ENCODE assay signal across 8 mouse cellular contexts in genomic region chr5:35728344-35728956, GRCm38 (mm10). TPM values are rescaled to one million over a fixed set of nuclear protein-coding genes. Genes with fewer than 3 reads are reported as not detected.
DNase-seq lines count a peak whose midpoint lies in the region; ATAC-seq and TF ChIP-seq lines count a peak whose summit lies in the region.

No protein-coding gene starts in this region.

- H3K4me3 ChIP-seq in kidney, postnatal 0 days (replicated peaks; ENCODE audit: low read depth, low read length), result peak overlapping the region; percentile 22
- peak overlapping the region; percentile 70 for H3K4me3 ChIP-seq in brown adipose tissue, adult 24 weeks (ENCODE audit: insufficient read depth, low read depth, low read length)
- H3K4me3 ChIP-seq in heart, postnatal 0 days (ENCODE audit: low read depth, low read length), result peak overlapping the region; percentile 36
- peak overlapping the region; percentile 42 for H3K4me3 ChIP-seq in liver, postnatal 0 days (ENCODE audit: low read depth, low read length)

- no peaks in the 10 kb centered on the region for H3K27me3 ChIP-seq in kidney, postnatal 0 days (ENCODE audit: insufficient read depth, low read length)
- no peaks in the 10 kb centered on the region for H3K27me3 ChIP-seq in heart, postnatal 0 days (ENCODE audit: control insufficient read depth, insufficient read depth, low read length)
- H3K27me3 ChIP-seq in liver, postnatal 0 days (ENCODE audit: insufficient read depth, low read length), result no peaks in the 10 kb centered on the region

- H3K9me3 ChIP-seq in kidney, postnatal 0 days (replicated peaks; ENCODE audit: low read length), result no peaks in the 10 kb centered on the region
- H3K9me3 ChIP-seq in heart, postnatal 0 days (replicated peaks; ENCODE audit: control insufficient read depth, low read length), result no peaks in the 10 kb centered on the region
- H3K9me3 ChIP-seq in liver, postnatal 0 days (ENCODE audit: low read length), result no peaks in the 10 kb centered on the region

- peak overlapping the region; percentile 43; the same call in 1 of the 2 replicates for H3K9ac ChIP-seq in kidney, postnatal 0 days (ENCODE audit: low read depth, low read length)
- H3K9ac ChIP-seq in heart, postnatal 0 days (replicated peaks; ENCODE audit: low read depth, low read length), result peak overlapping the region; percentile 43
- peak overlapping the region; percentile 59 for H3K9ac ChIP-seq in liver, postnatal 0 days (replicated peaks)

- TF ChIP-seq CTCF in kidney, postnatal 0 days (IDR thresholded peaks at IDR 0.05; ENCODE audit: low read depth), result no peak
- no peak for TF ChIP-seq CTCF in heart, postnatal 0 days (IDR thresholded peaks at IDR 0.05; ENCODE audit: low read depth)
- TF ChIP-seq CTCF in liver, postnatal 0 days (IDR thresholded peaks at IDR 0.05; ENCODE audit: low read depth), result no peak

- WGBS in kidney, postnatal 0 days, result 55% methylated on average over 12 of the region's 12 CpGs
- 45% methylated on average over 12 of the region's 12 CpGs for WGBS in heart, postnatal 0 days
- whole genome bisulfite sequencing in liver, postnatal 0 days (ENCODE audit: insufficient replicate concordance), result 42% methylated on average over 12 of the region's 12 CpGs

- peaks cover 9% of the 10 kb centered on the region; the same call in 1 of the 2 replicates for H3K4me1 ChIP-seq in kidney, postnatal 0 days (replicated peaks; ENCODE audit: insufficient read depth, low read length)
- peaks cover 35% of the 10 kb centered on the region for H3K4me1 ChIP-seq in brown adipose tissue, adult 24 weeks (ENCODE audit: control insufficient read depth, insufficient read depth, insufficient read length, low read length)
- H3K4me1 ChIP-seq in heart, postnatal 0 days (ENCODE audit: control insufficient read depth, insufficient read depth), result peaks cover 9% of the 10 kb centered on the region; the same call in 1 of the 2 replicates
- peaks cover 24% of the 10 kb centered on the region for H3K4me1 ChIP-seq in liver, postnatal 0 days (ENCODE audit: insufficient read depth)

- DNase-seq in kidney, postnatal 0 days (ENCODE audit: low spot score), result no peak
- no peak for DNase-seq in kidney, adult 11 months
- DNase-seq in heart, postnatal 0 days (ENCODE audit: low spot score), result no peak
- no peak for DNase-seq in liver, postnatal 0 days
- DNase-seq in spleen, postnatal 36 days (ENCODE audit: low spot score in 2 of 2), result no peak
- no peak for DNase-seq in B cell, adult 2 months
- no peak for DNase-seq in cerebellum, adult 8-10 months

- H3K36me3 ChIP-seq in kidney, postnatal 0 days (ENCODE audit: insufficient read depth, low read length), result no peaks in the 10 kb centered on the region
- no peaks in the 10 kb centered on the region for H3K36me3 ChIP-seq in heart, postnatal 0 days (replicated peaks; ENCODE audit: control insufficient read depth, insufficient read depth, low read length)
- 0 out of 2 replicates have a peak, but pooled peaks cover 2% of the 10 kb centered on the region for H3K36me3 ChIP-seq in liver, postnatal 0 days (replicated peaks; ENCODE audit: insufficient read depth, low read length)

- no peak for ATAC-seq in kidney, postnatal 0 days (replicated peaks; ENCODE audit: low FRiP score, low read depth)
- ATAC-seq in heart, postnatal 0 days (ENCODE audit: insufficient read depth, low read depth), result no peak
- ATAC-seq in liver, postnatal 0 days, result peak; percentile 33; the same call in 1 of the 2 replicates

- H3K27ac ChIP-seq in kidney, postnatal 0 days, result peak overlapping the region; percentile 94
- peak overlapping the region; percentile 95 for H3K27ac ChIP-seq in brown adipose tissue, adult 24 weeks (replicated peaks; ENCODE audit: low read depth, low read length)
- peak overlapping the region; percentile 85 for H3K27ac ChIP-seq in heart, postnatal 0 days (ENCODE audit: low read depth)
- H3K27ac ChIP-seq in liver, postnatal 0 days (ENCODE audit: low read depth), result peak overlapping the region; percentile 89

- no peak for TF ChIP-seq EP300 in heart, postnatal 0 days (IDR thresholded peaks at IDR 0.05; ENCODE audit: low read depth)
- no peak for TF ChIP-seq EP300 in liver, postnatal 0 days (IDR thresholded peaks at IDR 0.05; ENCODE audit: low read depth)

- peak overlapping the region; percentile 54 for H3K4me2 ChIP-seq in kidney, postnatal 0 days (ENCODE audit: low read length)
- peak overlapping the region; percentile 54 for H3K4me2 ChIP-seq in heart, postnatal 0 days (ENCODE audit: low read depth, low read length)
- H3K4me2 ChIP-seq in liver, postnatal 0 days (ENCODE audit: low read depth, low read length), result peak overlapping the region; percentile 65

RNA-seq across cellular contexts. Expression of gene Sh3tc1, which starts 11.3 kb away (rescaled TPM):
- 19.0 and 21.4 TPM in 2 replicates for polyA plus RNA-seq in kidney, postnatal 0 days (2015; fragmentation: Nextera tagmentation; extraction: Ambion mirVana)
- polyA plus RNA-seq in brown adipose tissue, adult 24 weeks (2012; ENCODE audit: insufficient read depth, insufficient read length, missing spikeins), result 16.6 and 17.9 TPM in 2 replicates
- total RNA-seq in heart, postnatal 0 days (2014; rRNA removed; ENCODE audit: low replicate concordance), result 11.4 and 15.2 TPM in 2 replicates
- 6.8 and 9.4 TPM in 2 replicates for polyA plus RNA-seq in heart, postnatal 0 days (2015; fragmentation: Nextera tagmentation; extraction: Ambion mirVana)
- polyA plus RNA-seq in liver, postnatal 0 days (2015; fragmentation: Nextera tagmentation; extraction: Ambion mirVana), result 3.4 and 3.5 TPM in 2 replicates

RNA-seq across cellular contexts. Expression of gene Ablim2, which starts 29.2 kb away (rescaled TPM):
- polyA plus RNA-seq in kidney, postnatal 0 days (2015; fragmentation: Nextera tagmentation; extraction: Ambion mirVana), result 3.2 and 3.9 TPM in 2 replicates
- 4.6 and 7.5 TPM in 2 replicates for polyA plus RNA-seq in brown adipose tissue, adult 24 weeks (2012; ENCODE audit: insufficient read depth, insufficient read length, missing spikeins)
- 10.9 and 22.1 TPM in 2 replicates for total RNA-seq in heart, postnatal 0 days (2014; rRNA removed; ENCODE audit: low replicate concordance)
- polyA plus RNA-seq in heart, postnatal 0 days (2015; fragmentation: Nextera tagmentation; extraction: Ambion mirVana), result 8.3 and 8.8 TPM in 2 replicates
- 0.33 and 0.45 TPM in 2 replicates for polyA plus RNA-seq in liver, postnatal 0 days (2015; fragmentation: Nextera tagmentation; extraction: Ambion mirVana)

RNA-seq across cellular contexts. Expression of gene Htra3, which starts 48.9 kb away (rescaled TPM):
- polyA plus RNA-seq in kidney, postnatal 0 days (2015; fragmentation: Nextera tagmentation; extraction: Ambion mirVana), result 22.4 and 24.6 TPM in 2 replicates
- polyA plus RNA-seq in brown adipose tissue, adult 24 weeks (2012; ENCODE audit: insufficient read depth, insufficient read length, missing spikeins), result 60.4 and 62.3 TPM in 2 replicates
- 43.3 and 49.5 TPM in 2 replicates for total RNA-seq in heart, postnatal 0 days (2014; rRNA removed; ENCODE audit: low replicate concordance)
- polyA plus RNA-seq in heart, postnatal 0 days (2015; fragmentation: Nextera tagmentation; extraction: Ambion mirVana), result 17.2 and 19.2 TPM in 2 replicates
- 2.3 and 2.6 TPM in 2 replicates for polyA plus RNA-seq in liver, postnatal 0 days (2015; fragmentation: Nextera tagmentation; extraction: Ambion mirVana)
